Mouse (Mus musculus): ENCODE measurements at regions not wholly inside any gene's neighbourhood (a gene's known extent, or its start where the extent isn't known, plus 50 kb on each side); places are given as distances from the start of the nearest gene placed in this dataset.

Small RNA genes lying in the stretch of these regions (microRNA-seq; reads per million reads assigned to microRNA genes)
- gene Gm44319 = 0 reads per million in 2 experiments

All from adrenal gland (tissue).